Mouse (Mus musculus): ENCODE data around the gene Sh2b3. TPM values are rescaled to one million over a fixed set of nuclear protein-coding genes. Genes with fewer than 3 reads are reported as not detected.
A peak's percentile ranks its signal among the peaks of the same experiment; 100 is the strongest.

Gene Sh2b3
- total RNA-seq, 2 experiments from 2014 or later: 38.2 to 38.7 TPM

DNA sequence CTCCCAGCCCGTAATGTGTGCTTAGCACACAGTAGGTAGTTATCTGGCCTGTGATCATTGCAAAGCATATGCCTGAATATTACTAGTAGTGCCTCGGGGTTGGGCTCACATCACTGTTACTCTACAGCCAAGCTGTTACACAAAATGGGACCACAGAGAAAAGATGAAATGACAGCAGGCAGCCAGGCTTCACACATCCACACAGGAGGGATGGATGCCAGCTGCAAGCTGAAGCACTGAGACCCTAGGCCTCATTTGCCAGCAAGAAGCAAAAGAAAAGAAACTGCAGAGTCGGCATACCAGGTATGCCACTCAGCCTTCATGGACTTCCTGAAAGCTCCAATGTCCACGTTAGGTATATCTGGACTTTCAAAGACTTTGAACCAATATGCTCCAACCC is 9.6 kb downstream of the Sh2b3 start:
- DNase-seq: no peak
- intact Hi-C loops (cut with DNase I): no loop called here

DNA sequence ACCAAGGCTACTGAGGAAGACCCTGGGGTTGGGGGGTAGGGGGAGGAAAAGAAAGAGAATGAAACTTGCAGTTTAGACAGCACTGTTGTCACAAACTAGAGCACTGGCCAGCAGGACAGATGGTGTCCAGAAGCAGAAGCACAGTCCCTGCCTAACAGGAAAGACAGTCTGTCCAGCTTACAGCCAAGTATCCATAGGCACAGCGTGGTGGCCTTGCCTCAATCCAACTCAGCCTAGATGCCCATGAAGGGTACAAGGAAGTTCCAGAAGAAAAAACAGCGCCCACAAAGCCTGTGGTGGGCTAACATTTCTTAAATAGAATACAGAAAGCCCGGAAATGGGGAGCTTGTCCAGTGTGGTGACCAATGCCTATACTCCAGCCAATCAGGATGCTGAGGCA is 11.8 kb downstream of the Sh2b3 start:
- intact Hi-C loops (cut with DNase I): no loop called here
- DNase-seq: no peak

DNA sequence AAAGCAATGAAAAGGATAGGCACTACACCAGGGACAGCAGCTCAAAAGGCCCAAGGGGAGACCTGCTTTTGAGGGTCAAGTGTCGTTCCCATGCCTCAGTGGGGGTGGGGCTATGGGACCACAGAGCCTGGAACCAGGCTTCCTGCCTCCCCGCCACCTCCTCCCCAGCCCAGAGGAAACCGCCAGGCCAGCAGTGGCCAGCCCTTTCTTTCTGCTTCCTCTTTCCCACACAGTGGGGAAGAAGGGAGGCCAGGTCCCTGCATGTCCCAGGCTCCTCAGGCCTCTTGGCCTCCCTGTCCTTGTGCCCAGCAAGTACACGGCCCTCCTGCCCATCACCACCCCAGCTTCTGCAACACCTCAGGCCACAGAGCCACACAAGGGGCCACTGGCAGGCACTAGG is 13.3 kb downstream of the Sh2b3 start:
- peak; percentile 61 to 62 for DNase-seq
- intact Hi-C loops (cut with DNase I): no loop called here

DNA sequence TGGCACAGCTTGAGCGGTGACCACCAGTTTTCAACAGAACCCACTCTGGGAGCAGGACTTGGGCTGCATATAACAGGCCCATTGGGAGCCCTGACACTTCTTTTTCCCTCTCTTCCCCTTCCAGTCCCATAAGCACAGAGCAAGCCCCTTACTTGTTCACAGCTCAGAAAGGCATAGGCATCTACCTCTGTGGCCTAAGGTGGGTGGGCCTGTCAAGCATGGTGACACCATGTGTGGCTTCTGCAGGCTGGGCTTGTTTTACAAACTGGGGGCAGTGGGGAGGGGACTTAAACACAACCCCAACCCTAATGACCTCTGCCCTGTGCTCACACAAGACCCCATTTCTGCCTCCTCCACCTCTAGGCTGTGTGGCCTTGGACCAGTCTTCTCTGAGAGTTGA is 13.8 kb downstream of the Sh2b3 start:
- intact Hi-C loops (cut with DNase I): no loop called here

DNA sequence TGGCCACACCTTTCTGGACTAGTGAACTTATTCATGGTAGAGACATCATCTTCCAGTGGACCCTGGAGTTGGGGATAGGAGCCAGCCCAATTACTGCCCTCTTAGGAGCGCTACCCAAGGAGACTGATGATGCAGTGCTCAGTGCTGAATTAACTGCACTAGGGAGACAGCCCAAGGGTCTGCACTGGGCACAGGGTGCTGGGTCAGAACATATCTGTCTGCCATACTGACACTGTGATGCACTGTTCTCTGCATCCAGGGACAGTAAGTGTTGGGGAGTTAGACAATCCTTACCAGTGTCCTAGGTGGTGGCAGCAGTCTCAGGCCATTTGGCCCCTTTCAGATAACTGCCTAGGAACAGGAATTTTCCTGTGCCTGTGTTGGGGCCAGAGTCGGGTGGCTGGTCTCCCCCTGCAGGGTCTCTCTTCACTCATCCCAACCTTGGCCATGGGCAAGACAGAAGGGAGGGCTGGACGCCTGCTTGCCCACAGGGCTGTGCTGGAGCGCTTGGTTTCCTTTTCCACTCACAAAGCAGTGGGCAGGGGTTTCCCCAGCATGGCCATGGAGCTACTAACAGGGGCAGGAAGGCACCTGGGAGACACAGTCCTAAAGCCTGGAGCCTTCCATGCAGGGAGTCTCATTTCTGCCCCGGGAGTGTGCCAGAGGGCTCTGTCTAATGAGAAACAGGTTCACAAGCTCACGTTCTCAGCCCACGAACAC is 14.5 kb downstream of the Sh2b3 start:
- peak in 1 of 2 experiments; percentile 17 for DNase-seq
- intact Hi-C loops (cut with DNase I): no loop called here

More for the DNA sequence above, 13.8 kb downstream of the Sh2b3 start:
- DNase-seq: no peak

DNA sequence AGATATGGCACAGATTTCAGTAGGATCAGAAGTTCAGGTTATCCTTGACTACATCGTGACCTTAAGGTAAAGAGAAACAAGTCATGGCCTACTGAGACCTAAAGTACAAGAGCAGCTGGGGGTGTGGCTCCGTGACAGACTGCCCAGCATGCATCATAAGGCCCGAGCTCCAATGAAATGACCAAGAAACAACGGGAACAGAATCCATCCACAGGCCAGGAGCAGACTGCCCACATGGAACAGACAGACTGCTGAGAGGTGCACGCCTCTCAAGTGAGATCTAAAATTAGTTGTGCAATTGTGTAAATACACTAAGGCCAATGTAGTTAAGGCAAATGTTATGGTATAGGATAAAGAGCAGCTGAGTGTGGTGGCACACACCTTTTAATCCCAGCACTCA is 15.9 kb downstream of the Sh2b3 start:
- peak in 1 of 2 experiments; percentile 19 for DNase-seq
- intact Hi-C loops (cut with DNase I): no loop called here

DNA sequence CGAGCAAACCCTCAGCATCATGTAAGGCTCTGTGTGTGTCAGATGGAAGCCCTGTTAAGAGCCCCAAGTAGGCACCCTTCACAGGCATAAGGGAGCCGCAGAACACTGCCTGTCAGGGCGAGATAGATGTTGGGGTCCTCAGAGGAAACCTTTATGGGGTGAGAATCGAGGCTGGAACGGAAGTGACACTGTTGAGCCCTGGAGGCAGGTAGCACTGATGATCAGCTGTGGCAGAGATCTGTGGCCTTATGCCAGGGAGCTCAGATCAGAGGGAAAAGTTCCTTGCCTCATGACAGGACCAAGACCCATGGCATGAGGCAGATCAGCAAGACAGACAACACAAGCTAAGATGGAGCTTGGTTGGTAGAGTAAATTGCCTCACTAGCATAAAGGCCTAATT is 16.3 kb downstream of the Sh2b3 start:
- intact Hi-C loops (cut with DNase I): no loop called here
- DNase-seq: peak in 1 of 2 experiments; percentile 10

DNA sequence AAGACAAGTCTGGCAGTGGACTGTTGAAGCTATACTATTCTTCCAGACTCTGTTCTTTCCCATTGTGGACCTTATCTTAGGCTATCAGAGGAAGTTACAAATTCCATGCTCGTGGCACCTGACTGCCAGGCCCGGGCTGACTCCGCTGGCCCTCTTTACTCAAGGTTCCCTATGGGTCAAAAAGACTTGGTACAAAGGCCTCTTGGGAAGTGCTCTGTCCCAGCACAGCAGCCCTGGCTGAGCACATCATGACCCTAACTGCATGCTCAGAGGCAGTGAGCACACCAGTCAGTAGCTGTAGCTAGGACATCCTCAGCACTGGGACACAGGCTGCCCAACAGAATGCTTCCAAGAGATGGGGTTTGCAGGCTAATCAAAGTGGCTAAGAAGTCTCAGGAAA is 16.8 kb downstream of the Sh2b3 start:
- peak in 1 of 2 experiments; percentile 8 for DNase-seq
- intact Hi-C loops (cut with DNase I): no loop called here

DNA sequence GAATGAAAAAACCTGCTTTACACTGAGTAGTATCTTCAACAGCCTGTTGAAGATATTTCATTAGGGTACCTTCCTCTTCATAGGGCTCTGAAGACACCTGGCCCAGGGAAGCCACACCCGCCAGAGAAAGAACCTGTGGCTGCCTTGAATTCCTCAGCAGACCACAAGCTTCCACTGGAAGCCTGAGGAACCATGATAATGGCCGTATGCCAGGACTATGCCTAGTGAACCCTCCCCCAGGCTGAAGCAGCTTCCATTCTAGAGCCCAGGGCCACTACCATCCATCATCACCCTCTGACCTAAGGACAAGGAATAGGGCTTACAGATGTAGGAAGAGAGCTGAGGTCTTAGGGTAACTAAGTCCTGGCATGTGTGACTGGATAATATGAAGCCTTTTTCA is 17.3 kb downstream of the Sh2b3 start:
- intact Hi-C loops (cut with DNase I): no loop called here
- peak in 1 of 2 experiments; percentile 13 for DNase-seq

DNA sequence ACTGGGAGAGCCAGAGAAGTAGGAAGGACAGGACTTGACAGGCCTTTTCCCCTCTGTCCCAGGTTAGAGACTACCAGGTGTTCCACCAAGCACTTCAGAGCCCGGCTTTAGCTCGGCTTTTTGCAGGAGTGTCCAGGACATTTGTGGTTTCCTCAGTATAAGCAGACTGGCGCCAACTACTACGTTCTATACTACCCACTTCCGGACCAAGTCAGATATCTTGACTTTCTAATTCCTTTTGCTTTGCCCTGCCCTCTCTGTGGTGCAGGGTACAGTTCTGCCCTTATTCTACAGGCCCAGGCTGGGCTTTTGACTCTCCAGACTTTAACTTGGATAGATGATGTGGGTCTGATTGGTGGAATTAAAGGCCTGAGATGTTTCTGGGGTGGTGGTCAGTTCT is 17.9 kb downstream of the Sh2b3 start:
- DNase-seq: no peak
- intact Hi-C loops (cut with DNase I): no loop called here

DNA sequence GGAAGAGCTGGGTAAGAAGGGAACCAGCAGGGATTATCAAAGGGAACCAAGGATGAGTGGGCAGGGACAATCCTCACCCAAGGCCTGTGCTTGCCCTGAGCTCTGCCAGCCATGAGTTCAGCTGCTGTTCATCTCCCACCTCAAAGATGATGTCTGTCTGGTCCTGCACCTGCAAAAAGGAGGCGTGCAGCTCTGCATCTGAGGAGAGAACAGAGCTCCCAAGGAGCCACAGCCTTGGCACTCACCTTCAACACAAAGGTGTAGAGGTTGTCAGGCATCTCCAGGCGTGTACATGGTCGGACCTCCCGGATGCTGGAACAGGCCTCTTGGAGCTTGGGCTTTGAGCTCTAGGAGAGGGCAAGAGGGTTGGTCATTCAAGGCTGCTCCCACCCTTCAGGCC is 18.6 kb downstream of the Sh2b3 start:
- intact Hi-C loops (cut with DNase I): no loop called here
- no peak for DNase-seq

DNA sequence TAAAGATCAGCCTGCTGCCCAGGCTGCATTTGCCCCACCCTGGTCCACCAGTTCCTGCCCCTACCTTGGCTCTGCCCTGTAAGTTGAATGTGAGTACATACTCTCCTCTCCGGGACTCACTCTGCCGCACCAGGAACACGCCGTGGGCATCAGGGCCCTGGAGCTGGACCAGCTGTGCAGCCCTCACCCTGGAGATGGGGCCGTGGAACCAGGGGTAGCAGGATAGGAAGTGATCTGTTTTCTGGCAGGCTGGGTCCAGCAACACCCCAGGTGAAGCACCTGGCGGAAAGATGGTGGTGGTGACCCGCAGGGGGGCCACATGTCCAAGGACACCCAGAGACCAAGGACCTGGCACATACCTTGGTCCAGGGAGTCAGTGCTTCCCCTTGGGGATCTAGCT is 19.0 kb downstream of the Sh2b3 start:
- DNase-seq: peak in 1 of 2 experiments; percentile 7
- intact Hi-C loops (cut with DNase I): no loop called here

DNA sequence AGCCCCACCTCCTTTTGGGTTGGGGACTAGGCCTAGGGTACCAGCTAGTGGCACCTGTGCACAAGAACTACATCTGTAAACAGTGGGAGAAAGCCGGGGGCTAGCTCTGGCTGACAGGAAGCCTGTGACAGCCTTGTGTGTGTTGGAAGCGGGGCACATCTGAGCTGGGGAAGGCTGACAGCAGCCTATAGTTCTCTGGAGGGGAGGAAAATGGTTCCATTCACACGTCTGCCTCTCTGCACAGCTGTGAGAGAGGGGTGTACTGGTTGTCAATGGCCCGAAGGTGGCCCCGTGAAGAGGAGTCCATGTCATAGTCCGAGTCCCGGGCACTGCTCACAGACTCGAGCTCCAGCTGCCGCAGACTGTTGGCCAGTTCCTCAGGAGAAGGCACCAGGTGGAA is 19.9 kb downstream of the Sh2b3 start:
- intact Hi-C loops (cut with DNase I): no loop called here

DNA sequence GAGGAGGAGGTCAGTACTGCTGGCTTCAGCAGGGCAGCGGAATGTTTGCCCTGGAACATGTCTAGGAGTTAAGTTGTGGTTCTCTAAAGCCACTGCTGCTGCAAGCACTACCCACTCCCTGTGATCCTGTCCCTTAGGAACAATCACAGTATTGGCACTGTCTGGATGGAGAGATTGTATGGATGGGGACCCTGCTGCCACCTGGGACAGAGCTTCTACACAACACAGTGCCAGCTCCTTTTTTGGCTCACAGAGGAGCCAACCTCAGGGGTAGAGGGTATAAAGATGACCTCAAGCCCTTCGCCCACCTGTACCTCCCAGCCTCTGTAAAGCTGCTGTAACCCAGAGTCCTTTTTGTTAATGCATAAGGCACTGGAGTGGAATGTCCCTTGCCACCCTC is 20.8 kb downstream of the Sh2b3 start:
- DNase-seq: no peak
- intact Hi-C loops (cut with DNase I): no loop called here

More for the DNA sequence above, 19.9 kb downstream of the Sh2b3 start:
- DNase-seq: no peak

DNA sequence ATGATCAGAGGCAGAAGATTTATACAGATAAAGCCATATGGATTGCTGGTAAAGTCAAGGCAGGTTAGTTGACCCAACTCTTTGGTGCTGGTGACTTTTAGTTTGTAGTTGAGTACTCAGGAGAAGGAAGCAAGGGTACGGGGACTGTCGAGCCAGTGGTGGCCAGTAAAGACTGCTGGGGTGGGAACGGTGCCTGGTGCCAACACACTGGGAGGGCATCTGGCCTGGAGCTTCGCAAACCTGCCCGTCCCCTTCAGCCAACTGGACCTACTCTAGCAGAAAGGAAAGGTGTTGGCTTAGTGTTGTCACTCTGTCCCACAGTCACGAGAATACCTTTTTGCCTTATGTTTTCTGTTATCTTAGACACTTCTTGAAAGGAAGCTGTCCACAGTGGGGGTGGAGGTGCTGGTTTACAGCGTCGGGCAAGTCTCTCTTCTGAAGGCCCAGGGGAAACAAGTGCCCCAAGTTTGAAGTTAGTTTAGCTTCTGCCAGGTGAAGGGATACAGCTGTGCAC is 21.5 kb downstream of the Sh2b3 start:
- intact Hi-C loops (cut with DNase I): loop anchor here (2.0 kb wide), 1 partner anchor 27 kb away; no protein-coding TSS in a partner anchor
- DNase-seq: no peak

DNA sequence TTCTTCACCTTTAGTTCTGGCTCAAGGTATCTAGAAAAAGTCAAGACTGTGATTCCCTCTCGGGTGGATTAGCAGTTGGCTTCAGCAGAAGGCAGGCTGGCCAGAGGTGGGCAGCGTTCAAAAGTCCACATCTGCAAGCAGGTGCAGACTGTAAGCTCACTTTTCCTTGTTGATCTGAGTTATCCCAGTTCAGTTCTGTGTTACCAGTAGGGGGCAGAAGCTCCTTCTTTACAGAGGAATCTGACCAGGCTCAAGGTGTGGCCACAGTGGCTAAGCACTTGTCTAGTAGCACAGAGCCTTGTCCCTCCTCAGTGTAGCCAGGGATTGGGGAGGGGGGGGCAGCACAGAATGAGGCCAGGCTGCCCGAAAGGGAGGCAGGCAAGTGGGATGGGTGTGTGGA is 22.4 kb downstream of the Sh2b3 start:
- peak; percentile 80 to 83 for DNase-seq
- intact Hi-C loops (cut with DNase I): loop anchor here (2.0 kb wide), 1 partner anchor 28 kb away; no protein-coding TSS in a partner anchor

DNA sequence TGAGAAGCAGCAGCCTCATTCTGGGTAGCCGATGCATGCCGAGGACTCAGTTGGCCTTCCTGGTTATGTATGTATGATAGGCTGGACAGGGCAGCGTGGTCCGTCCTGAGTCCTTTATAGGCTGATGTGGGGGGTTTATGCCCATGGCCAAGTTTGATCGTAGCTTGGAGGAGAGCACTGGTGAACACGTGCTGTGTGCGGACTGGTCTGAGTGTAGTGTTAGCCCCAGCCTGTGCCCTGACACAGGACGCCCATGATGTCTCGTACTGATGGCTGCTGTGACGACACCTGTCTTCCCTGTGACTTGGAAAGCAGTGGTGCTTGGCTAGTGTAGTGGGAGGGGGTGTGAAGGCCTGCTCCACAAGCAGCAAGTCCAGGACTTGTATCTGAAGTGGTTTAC is 23.7 kb downstream of the Sh2b3 start:
- DNase-seq: peak in 1 of 2 experiments; percentile 12
- intact Hi-C loops (cut with DNase I): loop anchor here (2.0 kb wide), 1 partner anchor 29 kb away; no protein-coding TSS in a partner anchor

DNA sequence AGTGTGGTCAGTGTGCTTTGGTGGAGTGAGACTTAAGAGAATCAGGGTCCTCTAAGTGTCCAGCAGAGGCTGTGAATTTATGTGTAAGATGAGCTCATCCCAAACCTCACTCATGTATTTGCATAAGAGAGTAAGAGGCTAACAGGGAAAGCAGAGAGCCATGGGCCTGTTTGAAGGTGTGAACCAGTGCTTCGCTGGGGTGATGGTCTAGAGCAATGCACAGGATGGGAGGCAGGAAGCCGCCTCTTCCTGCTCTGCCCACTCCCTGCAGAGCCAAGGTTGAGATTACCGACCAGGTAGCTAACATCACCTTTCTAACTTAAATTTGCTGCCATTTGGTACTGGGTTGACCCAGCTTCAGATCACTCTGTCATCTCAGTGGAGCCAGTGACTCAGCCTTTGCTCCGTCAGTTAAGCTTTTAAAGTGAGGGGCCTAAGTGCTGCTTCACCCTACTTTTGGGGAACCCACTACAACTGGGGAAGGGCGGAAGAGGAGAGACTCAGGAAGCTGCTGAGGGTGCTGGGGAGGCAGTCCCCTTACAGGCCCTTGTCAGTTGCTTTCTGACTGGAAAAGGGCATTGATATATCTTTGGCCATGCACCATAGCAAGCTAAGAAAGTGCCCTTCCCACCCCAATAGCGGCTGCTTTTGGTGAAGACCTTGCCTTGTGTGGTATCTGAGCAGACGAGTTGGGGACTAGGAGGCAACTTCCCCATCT is 24.8 kb downstream of the Sh2b3 start:
- no peak for DNase-seq

DNA sequence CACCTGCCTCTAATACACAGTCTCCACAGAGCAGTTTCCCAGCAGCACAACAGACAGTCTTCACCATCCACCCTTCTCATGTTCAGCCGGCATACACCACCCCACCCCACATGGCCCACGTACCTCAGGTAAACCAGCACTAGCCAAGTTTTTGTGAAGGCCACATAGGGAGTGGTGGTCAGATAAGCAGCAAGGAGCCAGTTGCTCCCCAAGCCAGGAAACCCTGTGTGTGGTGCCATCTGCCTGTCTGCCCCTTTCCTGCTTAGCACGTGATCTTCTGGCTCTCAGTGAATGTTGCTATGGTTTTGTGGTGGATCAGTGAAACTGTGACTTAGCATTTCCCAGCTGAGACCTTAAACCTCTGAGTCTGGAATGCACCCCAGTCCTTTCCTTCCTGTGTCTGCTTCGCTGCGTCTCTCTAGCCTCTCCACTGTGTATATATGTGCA is 25.9 kb downstream of the Sh2b3 start:
- intact Hi-C loops (cut with DNase I): no loop called here
- DNase-seq: no peak

More for the DNA sequence above, 24.8 kb downstream of the Sh2b3 start:
- intact Hi-C loops (cut with DNase I): no loop called here

DNA sequence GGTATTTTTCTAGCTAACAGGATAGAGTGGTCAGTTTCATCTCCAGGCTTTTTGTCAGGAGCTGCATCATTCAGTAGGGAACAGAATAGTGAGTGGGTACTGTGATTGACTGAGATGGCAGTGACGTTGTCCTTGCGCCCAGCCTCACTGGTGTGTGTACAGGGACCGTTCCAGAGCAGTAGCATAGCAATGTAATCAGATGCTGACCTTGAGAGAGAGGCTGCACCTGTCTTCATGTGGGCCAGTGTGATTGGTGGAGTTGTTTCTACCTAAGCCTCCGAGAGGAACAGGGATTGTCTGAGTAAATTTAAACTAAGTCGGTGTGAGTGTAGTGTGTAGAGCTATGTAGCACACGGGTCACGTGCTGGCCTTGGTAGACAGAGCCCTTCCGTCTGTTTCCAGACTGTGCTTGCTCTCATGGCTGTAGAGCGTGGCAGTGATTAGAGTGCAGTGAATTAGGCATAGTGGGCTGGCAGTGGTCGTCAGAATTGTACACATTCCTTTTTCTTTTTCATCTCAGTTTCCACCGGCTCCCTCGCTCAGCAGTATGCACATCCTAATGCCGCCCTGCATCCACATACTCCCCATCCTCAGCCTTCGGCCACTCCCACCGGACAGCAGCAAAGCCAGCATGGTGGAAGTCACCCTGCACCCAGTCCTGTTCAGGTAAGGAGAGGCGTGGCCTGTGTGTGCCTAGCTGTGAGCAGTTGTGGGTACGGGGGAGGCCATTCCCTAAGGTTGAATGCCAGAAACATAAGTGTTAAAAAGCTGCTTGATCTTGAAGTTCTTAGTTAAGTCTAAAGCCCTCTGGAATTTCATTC is 26.9 kb downstream of the Sh2b3 start:
- intact Hi-C loops (cut with DNase I): no loop called here

More for the DNA sequence above, 26.9 kb downstream of the Sh2b3 start:
- peak in 1 of 2 experiments; percentile 8 for DNase-seq
